In genomic region chr8:48458373-48458772, GRCm38 (mm10) we compare ENCODE assay signal across 8 mouse cellular contexts.
DNase-seq lines count a peak whose midpoint lies in the region; ATAC-seq lines count a peak whose summit lies in the region.

No protein-coding gene starts in this region.

- H3K4me2 ChIP-seq in limb, embryonic 12.5 days: no peak overlapping the region
- no peak overlapping the region for H3K4me2 ChIP-seq in hindbrain, embryonic 12.5 days (replicated peaks)
- 0 out of 2 replicates have a peak overlapping the region, but pooled peaks have one; percentile 9 for H3K4me2 ChIP-seq in midbrain, embryonic 13.5 days (replicated peaks)

- peak overlapping the region; percentile 69 for H3K27ac ChIP-seq in limb, embryonic 12.5 days
- H3K27ac ChIP-seq in limb, embryonic 10.5 days: no peak overlapping the region
- H3K27ac ChIP-seq in hindbrain, embryonic 12.5 days: peak overlapping the region; percentile 78
- peak overlapping the region; percentile 87 for H3K27ac ChIP-seq in midbrain, embryonic 13.5 days

- H3K4me1 ChIP-seq in limb, embryonic 12.5 days (replicated peaks): peaks cover 42% of the 10 kb centered on the region
- peaks cover 15% of the 10 kb centered on the region for H3K4me1 ChIP-seq in limb, embryonic 10.5 days
- peaks cover 25% of the 10 kb centered on the region for H3K4me1 ChIP-seq in hindbrain, embryonic 12.5 days
- H3K4me1 ChIP-seq in midbrain, embryonic 13.5 days (replicated peaks): peaks cover 47% of the 10 kb centered on the region

- intact Hi-C loops in heart, postnatal 25 days (cut with DNase I): no loop called here

- WGBS in limb, embryonic 12.5 days: 17% methylated on average over 5 of the region's 5 CpGs
- 44% methylated on average over 5 of the region's 5 CpGs for WGBS in limb, embryonic 10.5 days
- WGBS in hindbrain, embryonic 12.5 days: 14% methylated on average over 5 of the region's 5 CpGs
- 8% methylated on average over 5 of the region's 5 CpGs for WGBS in midbrain, embryonic 13.5 days

- DNase-seq in limb, embryonic 10.5 days (ENCODE audit: low spot score): no peak
- peak; percentile 81 for DNase-seq in brain, embryonic 18.5 days (ENCODE audit: low read depth, low spot score)
- no peak for DNase-seq in heart, postnatal 25 days (ENCODE audit: low spot score)
- DNase-seq in ovary, postnatal 36 days (ENCODE audit: low spot score): no peak
- DNase-seq in cerebellum, adult 11 months: no peak

- H3K36me3 ChIP-seq in limb, embryonic 12.5 days: no peaks in the 10 kb centered on the region
- H3K36me3 ChIP-seq in limb, embryonic 10.5 days: no peaks in the 10 kb centered on the region
- H3K36me3 ChIP-seq in hindbrain, embryonic 12.5 days: no peaks in the 10 kb centered on the region
- H3K36me3 ChIP-seq in midbrain, embryonic 13.5 days: no peaks in the 10 kb centered on the region

- H3K27me3 ChIP-seq in limb, embryonic 12.5 days: no peaks in the 10 kb centered on the region
- no peaks in the 10 kb centered on the region for H3K27me3 ChIP-seq in limb, embryonic 10.5 days (ENCODE audit: low read depth, poor library complexity, severe bottlenecking)
- H3K27me3 ChIP-seq in hindbrain, embryonic 12.5 days: no peaks in the 10 kb centered on the region
- H3K27me3 ChIP-seq in midbrain, embryonic 13.5 days: peaks cover 10% of the 10 kb centered on the region; the same call in 1 of the 2 replicates

- no peak overlapping the region; the same call in 1 of the 2 replicates for H3K9ac ChIP-seq in limb, embryonic 12.5 days (replicated peaks)
- H3K9ac ChIP-seq in hindbrain, embryonic 12.5 days: no peak overlapping the region
- peak overlapping the region; percentile 43; the same call in 1 of the 2 replicates for H3K9ac ChIP-seq in midbrain, embryonic 13.5 days (replicated peaks)

- H3K9me3 ChIP-seq in limb, embryonic 12.5 days: no peaks in the 10 kb centered on the region
- no peaks in the 10 kb centered on the region for H3K9me3 ChIP-seq in limb, embryonic 10.5 days (replicated peaks)
- no peaks in the 10 kb centered on the region for H3K9me3 ChIP-seq in hindbrain, embryonic 12.5 days (replicated peaks)
- H3K9me3 ChIP-seq in midbrain, embryonic 13.5 days: no peaks in the 10 kb centered on the region

- ATAC-seq in limb, embryonic 12.5 days (ENCODE audit: insufficient number of reproducible peaks, insufficient read depth, low FRiP score, low TSS enrichment, low read depth): peak; percentile 52; the same call in 1 of the 2 replicates
- ATAC-seq in hindbrain, embryonic 12.5 days (ENCODE audit: low FRiP score): peak; percentile 85
- peak; percentile 85 for ATAC-seq in midbrain, embryonic 13.5 days

- no peak overlapping the region for H3K4me3 ChIP-seq in limb, embryonic 12.5 days (replicated peaks)
- no peak overlapping the region for H3K4me3 ChIP-seq in limb, embryonic 10.5 days
- no peak overlapping the region for H3K4me3 ChIP-seq in hindbrain, embryonic 12.5 days
- H3K4me3 ChIP-seq in midbrain, embryonic 13.5 days (replicated peaks): no peak overlapping the region
